Mouse (Mus musculus) heart, embryonic 16.5 days (tissue): Measurements from ENCODE around the gene Lrrc43. TPM values are rescaled to one million over a fixed set of nuclear protein-coding genes. Genes with fewer than 3 reads are reported as not detected.

Experiments used
- ATAC-seq: fragments of 200-750 bp; cut with Nextera tagmentation; replicated peaks from 2 replicates; pipeline ENCODE4 v1.8.0; 2017; ENCODE audit warnings: moderate number of reproducible peaks; ENCODE audit not compliant: insufficient read depth, low FRiP score; ENCODE audit errors: extremely low read depth
- H3K27ac ChIP-seq: fragments of 300-500 bp; sonication (generic); 2 replicates; pipeline ENCODE4 v1.5.1; 2014; ENCODE audit warnings: mild to moderate bottlenecking, low read length, control low read depth, moderate library complexity
- H3K27me3 ChIP-seq: fragments of 300-500 bp; sonication (generic); 2 replicates; pipeline ENCODE4 v1.6.1; 2014; ENCODE audit warnings: low read length, mixed read lengths; ENCODE audit not compliant: control insufficient read depth, insufficient read depth
- H3K36me3 ChIP-seq: fragments of 300-500 bp; sonication (generic); 2 replicates; pipeline ENCODE4 v1.6.1; 2014; ENCODE audit not compliant: control insufficient read depth, insufficient read depth
- H3K4me1 ChIP-seq: fragments of 300-500 bp; sonication (generic); 2 replicates; pipeline ENCODE4 v1.6.1; 2014; ENCODE audit warnings: low read length, mixed read lengths; ENCODE audit not compliant: control insufficient read depth, insufficient read depth
- H3K4me2 ChIP-seq: fragments of 300-500 bp; sonication (generic); 2 replicates; pipeline ENCODE4 v1.6.1; 2014; ENCODE audit warnings: low read depth, mild to moderate bottlenecking, control low read depth, low read length
- H3K4me3 ChIP-seq: fragments of 300-500 bp; sonication (generic); 2 replicates; pipeline ENCODE4 v1.5.1; 2014; ENCODE audit warnings: mild to moderate bottlenecking, control low read depth, low read length
- H3K9ac ChIP-seq: fragments of 300-500 bp; sonication (generic); 2 replicates; pipeline ENCODE4 v1.6.1; 2014; ENCODE audit warnings: low read length, control low read depth
- H3K9me3 ChIP-seq: fragments of 300-500 bp; sonication (generic); replicated peaks from 2 replicates; pipeline ENCODE4 v1.6.1; 2016; ENCODE audit warnings: low read length; ENCODE audit not compliant: control insufficient read depth
- WGBS: fragments of 180-500 bp; shearing (Covaris S2); extraction: QIAGEN DNeasy Blood & Tissue Kit; methylation state at CpG from one replicate; pipeline ENCODE4 v1.1.7; 2014; 5-methylcytosine and 5-hydroxymethylcytosine counted together
- polyA plus RNA-seq: library from polyadenylated mRNA; unstranded; fragments of >200 nt; fragmentation: Nextera tagmentation; extraction: Ambion mirVana; gene quantifications from 2 replicates; pipeline ENCODE4 v1.2.1, GENCODE M21; 2015

The Lrrc43 gene
- 0.07 and 0.09 TPM in 2 replicates for polyA plus RNA-seq

GRCm38 (mm10) chr5:123489112-123489785, at the start of gene Lrrc43, which contains the start of gene Il31:
Lrrc43 (plus strand) TSS chr5:123489305.
Il31 (minus strand) TSS chr5:123489489.
- no peaks in the 10 kb centered on the region for H3K36me3 ChIP-seq
- no peak for ATAC-seq
- WGBS: 7% methylated on average over 25 of the region's 25 CpGs
- H3K27ac ChIP-seq: no peak within 1 kb of the TSS
- no peaks in the 10 kb centered on the region for H3K9me3 ChIP-seq
- no peak within 1 kb of the TSS for H3K9ac ChIP-seq
- H3K4me1 ChIP-seq: peaks cover 5% of the 10 kb centered on the region; the same call in 1 of the 2 replicates
- H3K27me3 ChIP-seq: no peaks in the 10 kb centered on the region; the same call in 1 of the 2 replicates
- peak within 1 kb of the TSS; percentile 35 for H3K4me3 ChIP-seq
- peak within 1 kb of the TSS; percentile 66 for H3K4me2 ChIP-seq

DNA sequence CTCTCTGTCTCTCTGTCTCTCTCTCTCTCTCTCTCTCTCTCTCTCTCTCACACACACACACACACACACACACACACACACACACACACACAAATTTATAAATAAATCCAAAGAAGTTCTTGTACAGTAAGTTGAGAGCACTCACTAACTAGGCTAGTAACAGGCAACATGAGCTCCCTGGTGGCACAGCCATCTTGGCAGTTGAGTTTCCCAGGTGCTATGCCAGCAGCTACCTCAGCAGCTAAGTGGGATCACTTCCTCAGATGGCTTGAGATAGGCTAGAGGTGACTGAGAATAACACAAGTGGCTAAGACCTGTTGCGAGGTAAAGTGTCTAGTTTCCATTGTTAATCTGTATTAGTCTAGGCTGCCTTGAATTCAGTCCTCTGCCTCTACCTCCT, 49.8 kb upstream of the Lrrc43 start:
- peaks cover 19% of the 10 kb centered on the region for H3K36me3 ChIP-seq
- peaks cover 13% of the 10 kb centered on the region; the same call in 1 of the 2 replicates for H3K4me1 ChIP-seq
- H3K4me2 ChIP-seq: no peak overlapping the region
- no peak overlapping the region for H3K4me3 ChIP-seq
- no peak overlapping the region for H3K27ac ChIP-seq
- no peak for ATAC-seq
- no peaks in the 10 kb centered on the region for H3K9me3 ChIP-seq
- WGBS: 85% methylated on average over 1 of the region's 1 CpGs
- H3K9ac ChIP-seq: no peak overlapping the region
- H3K27me3 ChIP-seq: no peaks in the 10 kb centered on the region

- H3K9me3 ChIP-seq: no peaks in the 10 kb centered on the region
- H3K36me3 ChIP-seq: peaks cover 19% of the 10 kb centered on the region
- no peaks in the 10 kb centered on the region for H3K27me3 ChIP-seq
- peaks cover 13% of the 10 kb centered on the region; the same call in 1 of the 2 replicates for H3K4me1 ChIP-seq
- no peak overlapping the region for H3K9ac ChIP-seq
- H3K4me2 ChIP-seq: no peak overlapping the region
- ATAC-seq: no peak
- WGBS: 85% methylated on average over 4 of the region's 4 CpGs
- no peak overlapping the region for H3K27ac ChIP-seq
- no peak overlapping the region for H3K4me3 ChIP-seq
These were observed 49.2 kb upstream of the Lrrc43 start for GRCm38 (mm10) chr5:123439941-123440340.

DNA sequence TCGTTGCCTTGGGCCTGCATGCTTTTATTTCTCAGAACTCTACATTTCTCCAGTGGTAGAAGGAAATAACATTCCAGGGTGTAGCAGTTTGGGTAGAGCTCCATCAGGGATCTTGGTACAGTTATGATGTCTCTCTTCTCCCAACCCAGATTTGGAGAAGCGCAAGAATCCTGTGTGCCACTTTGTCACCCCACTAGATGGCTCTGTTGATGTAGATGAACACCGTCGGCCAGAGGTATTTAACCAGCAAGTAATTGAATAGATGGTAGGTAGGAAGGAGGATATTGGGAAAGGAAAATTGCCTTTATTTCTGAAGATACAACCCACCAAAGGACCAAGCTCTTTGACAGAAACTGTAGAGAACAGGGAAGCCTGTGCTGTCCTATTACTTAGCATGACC, 48.4 kb upstream of the Lrrc43 start:
- Histone ChIP-seq H3K4me2 (no peak overlapping the region), H3K9ac (no peak overlapping the region), H3K27ac (no peak overlapping the region), H3K4me3 (no peak overlapping the region), H3K27me3 (no peaks in the 10 kb centered on the region), H3K4me1 (peaks cover 11% of the 10 kb centered on the region; the same call in 1 of the 2 replicates), H3K36me3 (peaks cover 21% of the 10 kb centered on the region), H3K9me3 (no peaks in the 10 kb centered on the region)
- ATAC-seq: no peak
- 64% methylated on average over 4 of the region's 4 CpGs for WGBS

DNA sequence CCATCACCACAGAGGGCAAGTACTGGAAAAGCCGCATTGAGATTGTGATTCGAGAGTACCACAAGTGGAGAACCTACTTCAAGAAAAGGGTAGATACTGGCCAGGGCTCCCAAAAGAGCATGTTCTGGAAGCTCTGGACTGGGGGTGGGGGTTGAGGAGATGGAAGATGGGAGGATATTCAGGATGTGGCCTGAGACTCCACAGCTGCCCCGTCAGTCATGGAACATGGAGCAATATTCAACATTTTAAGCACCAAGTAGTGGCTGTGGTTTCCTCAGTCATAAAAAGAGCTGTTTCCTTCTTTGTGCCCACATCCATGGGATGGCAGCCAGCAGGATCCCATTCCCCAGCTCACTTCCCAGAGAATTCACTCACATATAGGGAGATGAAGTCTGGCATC, 46.8 kb upstream of the Lrrc43 start:
- no peak for ATAC-seq
- no peak overlapping the region for H3K27ac ChIP-seq
- H3K9ac ChIP-seq: no peak overlapping the region
- H3K9me3 ChIP-seq: no peaks in the 10 kb centered on the region
- no peaks in the 10 kb centered on the region for H3K27me3 ChIP-seq
- 89% methylated on average over 3 of the region's 3 CpGs for WGBS
- H3K4me1 ChIP-seq: 0 out of 2 replicates have a peak, but pooled peaks cover 4% of the 10 kb centered on the region
- H3K36me3 ChIP-seq: peaks cover 28% of the 10 kb centered on the region
- no peak overlapping the region for H3K4me3 ChIP-seq
- no peak overlapping the region for H3K4me2 ChIP-seq

- ATAC-seq: no peak
- Histone ChIP-seq H3K27ac (no peak overlapping the region), H3K4me1 (no peaks in the 10 kb centered on the region), H3K27me3 (no peaks in the 10 kb centered on the region), H3K9ac (no peak overlapping the region), H3K4me3 (no peak overlapping the region), H3K36me3 (peaks cover 36% of the 10 kb centered on the region), H3K4me2 (no peak overlapping the region), H3K9me3 (no peaks in the 10 kb centered on the region)
- 45% methylated on average over 4 of the region's 4 CpGs for WGBS
These were observed 45.0 kb upstream of the Lrrc43 start for GRCm38 (mm10) chr5:123444069-123444468.

GRCm38 (mm10) chr5:123444849-123445334, 44.2 kb upstream of the Lrrc43 start:
- no peak overlapping the region for H3K9ac ChIP-seq
- ATAC-seq: no peak
- H3K4me1 ChIP-seq: no peaks in the 10 kb centered on the region
- no peaks in the 10 kb centered on the region for H3K27me3 ChIP-seq
- H3K4me2 ChIP-seq: no peak overlapping the region
- peaks cover 42% of the 10 kb centered on the region for H3K36me3 ChIP-seq
- no peak overlapping the region for H3K27ac ChIP-seq
- no peak overlapping the region for H3K4me3 ChIP-seq
- WGBS: 87% methylated on average over 5 of the region's 5 CpGs
- H3K9me3 ChIP-seq: no peaks in the 10 kb centered on the region

DNA sequence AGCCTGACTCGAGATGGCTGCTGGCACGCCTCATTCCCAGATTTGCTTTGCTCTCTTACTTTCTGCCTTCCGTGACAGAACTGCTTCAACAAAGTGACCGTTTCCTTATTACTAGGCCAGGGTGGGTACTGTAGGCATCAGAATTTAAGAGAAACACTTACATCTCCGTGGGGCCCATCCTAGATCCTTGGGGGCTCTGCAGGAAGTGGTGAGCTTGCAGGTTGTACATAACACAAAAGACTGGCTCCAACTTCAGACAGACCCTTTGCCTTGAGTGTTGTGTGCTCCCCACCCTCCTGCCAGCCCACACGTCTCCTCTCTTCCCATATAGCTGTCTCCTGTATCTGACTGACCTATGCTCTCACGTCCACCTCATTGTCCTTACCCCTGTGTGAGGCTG, 37.2 kb upstream of the Lrrc43 start:
- Histone ChIP-seq H3K9me3 (no peaks in the 10 kb centered on the region), H3K4me3 (no peak overlapping the region), H3K27me3 (no peaks in the 10 kb centered on the region), H3K36me3 (peaks cover 47% of the 10 kb centered on the region), H3K27ac (no peak overlapping the region), H3K4me1 (no peaks in the 10 kb centered on the region), H3K9ac (no peak overlapping the region), H3K4me2 (no peak overlapping the region)
- ATAC-seq: no peak
- 90% methylated on average over 7 of the region's 7 CpGs for WGBS

DNA sequence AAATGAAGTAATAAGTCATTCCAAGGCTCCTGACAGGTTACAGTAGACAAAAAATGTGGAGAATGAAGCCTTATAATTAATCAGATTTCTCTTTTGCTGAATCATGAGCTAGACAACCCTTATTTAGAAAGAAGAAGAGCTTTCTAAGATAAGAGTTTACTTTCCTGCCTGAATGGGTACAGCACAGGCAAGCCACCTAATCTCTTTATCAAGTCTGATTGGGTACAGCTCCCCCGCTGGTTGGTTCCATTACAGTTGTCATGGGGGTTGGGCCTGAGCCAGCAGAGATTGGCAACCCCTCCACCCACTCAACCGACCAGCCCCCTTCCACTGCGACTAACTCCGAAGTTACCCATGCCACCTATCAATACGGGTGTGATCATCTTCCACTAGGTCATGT, 27.7 kb upstream of the Lrrc43 start:
- WGBS: 46% methylated on average over 5 of the region's 5 CpGs
- Histone ChIP-seq H3K4me3 (no peak overlapping the region), H3K4me1 (no peaks in the 10 kb centered on the region), H3K9me3 (no peaks in the 10 kb centered on the region), H3K36me3 (no peaks in the 10 kb centered on the region), H3K27me3 (no peaks in the 10 kb centered on the region), H3K4me2 (no peak overlapping the region), H3K27ac (no peak overlapping the region), H3K9ac (no peak overlapping the region)
- no peak for ATAC-seq
